Mouse (Mus musculus) MEL (cell line): ENCODE results near the gene Vopp1. TPM values are rescaled to one million over a fixed set of nuclear protein-coding genes. Genes with fewer than 3 reads are reported as not detected.

Source experiments
- DNase-seq: peaks from one replicate; pipeline ENCODE4 v3.0.0; 2011; ENCODE audit warnings: low read depth, low spot score
- H3K27ac ChIP-seq: 2 replicates; pipeline ENCODE4 v1.5.1; 2012; ENCODE audit warnings: low read depth, mild to moderate bottlenecking, control low read depth, low read length, moderate library complexity; ENCODE audit not compliant: control insufficient read depth
- H3K27me3 ChIP-seq, 2 experiments: fragments of 150-350 bp in 1 of 2; sonication (generic) in 1 of 2; 2 replicates each; pipeline ENCODE4 v1.6.1; 2012; ENCODE audit warnings: low read length in 2 of 2, mild to moderate bottlenecking in 2 of 2, improper control_type of control experiment in 1 of 2, moderate library complexity in 1 of 2; ENCODE audit not compliant: insufficient read depth in 2 of 2, control insufficient read depth in 1 of 2
- H3K36me3 ChIP-seq, 2 experiments: 2 replicates each; pipeline ENCODE4 v1.6.1; 2012 to 2014; ENCODE audit warnings: low read length in 2 of 2, improper control_type of control experiment in 1 of 2, inconsistent platforms in 1 of 2, mild to moderate bottlenecking in 1 of 2; ENCODE audit not compliant: insufficient read depth in 2 of 2, control insufficient read depth in 1 of 2
- H3K4me1 ChIP-seq, 2 experiments: fragments of 150-350 bp in 1 of 2; sonication (generic) in 1 of 2; 2 replicates each; pipeline ENCODE4 v1.6.1; 2012; ENCODE audit warnings: low read length in 2 of 2, improper control_type of control experiment in 1 of 2, mild to moderate bottlenecking in 1 of 2; ENCODE audit not compliant: insufficient read depth in 2 of 2, control insufficient read depth in 1 of 2
- H3K4me3 ChIP-seq, 2 experiments: fragments of 150-350 bp in 1 of 2; sonication (generic) in 1 of 2; 2 replicates each; pipeline ENCODE4 v1.5.1; 2012; ENCODE audit warnings: low read depth in 2 of 2, low read length in 2 of 2, mild to moderate bottlenecking in 2 of 2, moderate library complexity in 2 of 2, control low read depth in 1 of 2, improper control_type of control experiment in 1 of 2; ENCODE audit not compliant: control insufficient read depth in 1 of 2, insufficient read depth in 1 of 2
- H3K79me2 ChIP-seq: 2 replicates; pipeline ENCODE4 v1.6.1; 2012; ENCODE audit warnings: mild to moderate bottlenecking, low read length, moderate library complexity; ENCODE audit not compliant: control insufficient read depth, poor library complexity, insufficient read depth
- H3K9ac ChIP-seq: 2 replicates; pipeline ENCODE4 v1.6.1; 2012; ENCODE audit warnings: low read depth, mild to moderate bottlenecking, control low read depth, low read length, moderate library complexity; ENCODE audit not compliant: control insufficient read depth, poor library complexity, severe bottlenecking
- H3K9me3 ChIP-seq: fragments of 150-350 bp; sonication (generic); replicated peaks from 2 replicates; pipeline ENCODE4 v1.6.1; 2012; ENCODE audit warnings: mild to moderate bottlenecking, low read length, improper control_type of control experiment, moderate library complexity; ENCODE audit not compliant: insufficient read depth
- CHD2 ChIP-seq: IDR thresholded peaks from 2 replicates; pipeline ENCODE4 v1.6.1; 2011; ENCODE audit warnings: low read length, improper control_type of control experiment
- ELF1 ChIP-seq: IDR thresholded peaks from 2 replicates; pipeline ENCODE4 v1.6.1; 2014; ENCODE audit warnings: low read depth, mild to moderate bottlenecking, inconsistent platforms, low read length, improper control_type of control experiment, moderate library complexity
- EP300 ChIP-seq, 2 experiments: IDR thresholded peaks; 2 replicates each; pipeline ENCODE4 v1.6.1; 2011; ENCODE audit warnings: improper control_type of control experiment in 2 of 2, low read length in 2 of 2, low read depth in 1 of 2, mild to moderate bottlenecking in 1 of 2
- ETS1 ChIP-seq: IDR thresholded peaks from 2 replicates; pipeline ENCODE4 v1.6.1; 2012; ENCODE audit warnings: low read depth, mild to moderate bottlenecking, inconsistent platforms, low read length, improper control_type of control experiment, moderate library complexity
- GABPA ChIP-seq: IDR thresholded peaks from 2 replicates; pipeline ENCODE4 v1.6.1; 2012; ENCODE audit warnings: low read depth, mild to moderate bottlenecking, inconsistent platforms, low read length, improper control_type of control experiment, moderate library complexity
- GATA1 ChIP-seq: IDR thresholded peaks from 2 replicates; pipeline ENCODE4 v1.6.1; 2011; ENCODE audit warnings: low read depth, low read length, improper control_type of control experiment
- JUND ChIP-seq: IDR thresholded peaks from 2 replicates; pipeline ENCODE4 v1.6.1; 2011; ENCODE audit warnings: low read depth, mild to moderate bottlenecking, improper control_type of control experiment, low read length
- MAX ChIP-seq: IDR thresholded peaks from 2 replicates; pipeline ENCODE4 v1.6.1; 2011; ENCODE audit warnings: low read length, improper control_type of control experiment
- MAZ ChIP-seq: IDR thresholded peaks from 2 replicates; pipeline ENCODE4 v1.6.1; 2012; ENCODE audit warnings: low read depth, mild to moderate bottlenecking, inconsistent platforms, low read length, improper control_type of control experiment
- MEF2A ChIP-seq: IDR thresholded peaks from 2 replicates; pipeline ENCODE4 v1.6.1; 2014; ENCODE audit warnings: low read depth, mild to moderate bottlenecking, inconsistent platforms, low read length, improper control_type of control experiment; ENCODE audit not compliant: poor library complexity, insufficient replicate concordance, severe bottlenecking; ENCODE audit errors: extremely low read depth
- MYB ChIP-seq: IDR thresholded peaks from 2 replicates; pipeline ENCODE4 v1.6.1; 2011; ENCODE audit warnings: mild to moderate bottlenecking, low read depth, low read length, improper control_type of control experiment
- MYC ChIP-seq: IDR thresholded peaks from 2 replicates; pipeline ENCODE4 v1.6.1; 2011; ENCODE audit warnings: low read depth, mild to moderate bottlenecking, low read length, improper control_type of control experiment, moderate library complexity
- NELFE ChIP-seq: IDR thresholded peaks from 2 replicates; pipeline ENCODE4 v1.6.1; 2011; ENCODE audit warnings: low read depth, low read length, improper control_type of control experiment
- NRF1 ChIP-seq: IDR thresholded peaks from 2 replicates; pipeline ENCODE4 v1.6.1; 2014; ENCODE audit warnings: low read depth, mild to moderate bottlenecking, inconsistent platforms, low read length, improper control_type of control experiment, moderate library complexity; ENCODE audit not compliant: poor library complexity, insufficient read depth, severe bottlenecking
- RCOR1 ChIP-seq: IDR thresholded peaks from 2 replicates; pipeline ENCODE4 v1.6.1; 2012; ENCODE audit warnings: low read depth, mild to moderate bottlenecking, inconsistent platforms, low read length, improper control_type of control experiment
- TAL1 ChIP-seq: IDR thresholded peaks from 2 replicates; pipeline ENCODE4 v1.6.1; 2012; ENCODE audit warnings: mild to moderate bottlenecking, inconsistent platforms, low read length, moderate library complexity, mixed read lengths
- TCF12 ChIP-seq: IDR thresholded peaks from 2 replicates; pipeline ENCODE4 v1.6.1; 2014; ENCODE audit warnings: low read depth, mild to moderate bottlenecking, inconsistent platforms, low read length, improper control_type of control experiment, moderate library complexity
- USF2 ChIP-seq, 2 experiments: IDR thresholded peaks; 2 replicates each; pipeline ENCODE4 v1.6.1; 2011 to 2012; ENCODE audit warnings: improper control_type of control experiment in 2 of 2, low read length in 2 of 2, borderline replicate concordance in 1 of 2, inconsistent platforms in 1 of 2, low read depth in 1 of 2, mild to moderate bottlenecking in 1 of 2; ENCODE audit not compliant: insufficient read depth in 1 of 2
- ZKSCAN1 ChIP-seq: IDR thresholded peaks from 2 replicates; pipeline ENCODE4 v1.6.1; 2012; ENCODE audit warnings: low read depth, mild to moderate bottlenecking, inconsistent platforms, low read length, improper control_type of control experiment, moderate library complexity
- ZMIZ1 ChIP-seq: IDR thresholded peaks from 2 replicates; pipeline ENCODE4 v1.6.1; 2012; ENCODE audit warnings: low read depth, mild to moderate bottlenecking, inconsistent platforms, low read length, improper control_type of control experiment, moderate library complexity
- polyA plus RNA-seq, 2 experiments: library from polyadenylated mRNA; stranded (reverse) in 1 of 2; unstranded in 1 of 2; fragments of >175 nt in 1 of 2; fragments of >200 nt in 1 of 2; gene quantifications; 2 replicates each; pipeline versions ENCODE4 v1.2.1 to v1.2.4; 2012; ENCODE audit warnings: low replicate concordance in 2 of 2, low read depth in 1 of 2; ENCODE audit not compliant: insufficient read length in 2 of 2, insufficient read depth in 1 of 2, missing spikeins in 1 of 2
- total RNA-seq: library from RNA; depleted of rRNA; stranded (reverse); fragments of 300-350 nt; gene quantifications from 2 replicates; pipeline ENCODE4 v1.2.3, GENCODE M21; 2012

Vopp1 gene
- total and polyA plus RNA-seq, 3 experiments = 14.2 to 17.0 TPM; not detected in 1

DNA sequence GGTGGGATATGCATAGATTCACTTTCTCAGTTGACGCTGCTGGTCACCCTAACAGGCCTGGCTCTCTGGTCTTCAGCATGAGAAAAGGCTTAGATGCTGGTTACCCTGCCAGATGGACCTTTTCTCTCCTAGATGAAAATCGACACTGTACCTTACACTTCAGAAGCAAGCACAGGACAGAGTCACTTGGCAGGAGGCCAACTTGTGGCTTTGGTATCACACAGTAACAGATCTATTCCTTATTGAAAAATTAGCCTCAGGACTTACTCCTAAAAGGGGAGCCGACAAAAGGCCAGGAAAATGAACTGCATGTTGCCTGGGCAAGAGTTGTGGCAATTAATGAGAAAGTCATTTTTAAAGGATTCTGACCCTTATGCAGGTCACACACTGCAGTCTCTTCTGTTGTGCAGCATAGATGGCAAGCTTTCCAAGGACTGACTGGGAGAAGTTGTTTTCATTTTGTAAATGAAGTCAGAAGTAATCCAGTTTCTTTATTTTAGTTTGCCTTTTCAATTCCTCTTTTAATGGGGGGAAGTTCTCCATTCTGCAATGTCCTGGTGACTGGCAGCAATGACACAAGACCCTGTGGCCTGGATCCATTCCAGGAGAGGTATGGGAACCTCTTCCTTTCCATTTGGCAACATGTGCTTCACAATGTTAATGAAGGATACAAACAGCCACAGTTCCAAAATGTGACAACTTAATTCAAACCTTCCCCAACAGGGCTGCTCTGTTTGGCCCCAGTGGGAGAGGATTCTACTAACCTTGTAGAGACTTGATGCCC lies 59.7 kb downstream of the Vopp1 start (continued):
- TF ChIP-seq MEF2A (no peak), CHD2 (no peak), ZMIZ1 (no peak), MAZ (no peak), MYC (peak; percentile 36; the same call in 1 of the 2 replicates)

- Histone ChIP-seq H3K79me2 (no peaks in the 10 kb centered on the region), H3K9ac (no peak overlapping the region), H3K4me1 (peaks cover 32 to 44% of the 10 kb centered on the region in 2 experiments), H3K27me3 (no peaks in the 10 kb centered on the region), H3K27ac (no peak overlapping the region), H3K9me3 (no peaks in the 10 kb centered on the region), H3K36me3 (peaks cover 0 to 45% of the 10 kb centered on the region in 2 experiments; a peak in 2 of 4 replicates), H3K4me3 (no peak overlapping the region)
- TF ChIP-seq GATA1 = peak; percentile 88
- TF ChIP-seq ETS1 = 0 out of 2 replicates have a peak, but pooled peaks have one; percentile 28
- no peak for TF ChIP-seq ELF1
- TF ChIP-seq USF2 (IDR thresholded peaks at IDR 0.05; ENCODE audit: borderline replicate concordance in 1 of 2, insufficient read depth in 1 of 2, low read depth in 1 of 2, low read length in 2 of 2) = no peak
- peak; percentile 82 for TF ChIP-seq TCF12
- TF ChIP-seq RCOR1 = 0 out of 2 replicates have a peak, but pooled peaks have one; percentile 17
- peak; percentile 73 to 75; a peak in 3 of 4 replicates for TF ChIP-seq EP300 (IDR thresholded peaks at IDR 0.05; ENCODE audit: low read depth in 1 of 2, low read length in 2 of 2)
- no peak for DNase-seq
Measured at GRCm38 (mm10) chr6:57763054-57763453, 61.9 kb downstream of the Vopp1 start.

GRCm38 (mm10) chr6:57753962-57754759 lies 70.8 kb downstream of the Vopp1 start:
- Histone ChIP-seq H3K27ac (no peak overlapping the region), H3K36me3 (peaks cover 0 to 9% of the 10 kb centered on the region in 2 experiments; a peak in 2 of 4 replicates), H3K4me1 (peaks cover 3 to 11% of the 10 kb centered on the region in 2 experiments; a peak in 3 of 4 replicates), H3K9me3 (no peaks in the 10 kb centered on the region), H3K4me3 (no peak overlapping the region), H3K27me3 (no peaks in the 10 kb centered on the region), H3K9ac (no peak overlapping the region), H3K79me2 (no peaks in the 10 kb centered on the region)
- peak; percentile 32 for DNase-seq
- TF ChIP-seq NELFE (no peak), EP300 (IDR thresholded peaks at IDR 0.05; ENCODE audit: low read depth in 1 of 2, low read length in 2 of 2) (peak; percentile 69 to 74), GATA1 (peak; percentile 82), MAX (no peak), ZKSCAN1 (no peak), MYC (no peak), GABPA (no peak), ETS1 (0 out of 2 replicates have a peak, but pooled peaks have one; percentile 42), NRF1 (no peak), JUND (no peak), TAL1 (peak; percentile 46), TCF12 (peak; percentile 73), MYB (no peak)
